Mouse (Mus musculus) layer of hippocampus, adult 8-10 months (tissue): ENCODE measurements around the gene Gm21958. TPM values are rescaled to one million over a fixed set of nuclear protein-coding genes. Genes with fewer than 3 reads are reported as not detected.
A peak's percentile ranks its signal among the peaks of the same experiment; 100 is the strongest.

Experiments used
- DNase-seq, 2 experiments: peaks; one replicate each; pipeline ENCODE4 v3.0.0; 2022; ENCODE audit warnings: low spot score in 2 of 2
- total RNA-seq, 4 experiments: library from RNA; stranded (reverse); gene quantifications; 2 replicates each; pipeline ENCODE4 v1.2.4; 2022

The Gm21958 gene
- total RNA-seq: not detected

DNA sequence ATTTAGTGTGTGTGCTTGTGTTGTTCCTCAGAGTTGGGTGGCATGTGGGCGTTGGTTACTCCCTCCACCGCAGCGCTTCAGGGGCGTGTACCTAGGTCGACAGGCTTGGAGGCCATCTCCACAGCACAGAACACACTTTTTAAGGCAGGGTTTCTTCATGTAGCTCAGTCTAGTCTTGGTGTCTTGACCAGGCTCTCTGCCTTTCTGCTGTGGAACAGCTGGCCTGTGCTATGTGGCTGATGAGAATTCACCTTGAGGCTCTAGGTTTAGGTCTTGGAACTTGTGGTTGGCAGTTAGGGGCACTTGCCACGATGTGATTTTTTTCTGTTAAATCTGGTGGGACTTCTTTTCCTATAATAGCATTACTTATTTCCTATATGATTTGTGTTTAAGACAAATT lies at the start of gene Gm21958:
Gm21958 (minus strand) TSS at position 101 of the 400 bp plus-strand sequence.
- no peak for DNase-seq

DNA sequence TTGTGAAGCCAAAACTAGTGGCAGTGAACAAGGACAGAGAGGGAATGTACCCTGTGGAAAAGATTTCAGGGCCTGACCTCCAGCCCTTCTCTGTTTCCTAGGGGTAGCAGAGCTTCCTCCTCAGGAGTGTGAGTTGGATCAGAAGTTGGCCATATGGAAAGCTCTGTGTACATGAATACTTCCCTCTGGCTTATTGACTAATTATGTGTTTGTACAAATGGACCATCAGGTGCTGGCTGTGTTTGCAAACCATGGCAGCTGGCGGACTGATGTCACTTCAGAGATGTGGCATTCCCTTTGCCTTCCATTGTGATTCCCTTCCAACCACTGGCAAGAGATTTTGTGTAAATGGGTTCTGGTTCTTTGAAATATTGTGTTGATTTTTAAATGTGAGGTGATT lies 47.1 kb upstream of the Gm21958 start:
- DNase-seq: no peak

DNA sequence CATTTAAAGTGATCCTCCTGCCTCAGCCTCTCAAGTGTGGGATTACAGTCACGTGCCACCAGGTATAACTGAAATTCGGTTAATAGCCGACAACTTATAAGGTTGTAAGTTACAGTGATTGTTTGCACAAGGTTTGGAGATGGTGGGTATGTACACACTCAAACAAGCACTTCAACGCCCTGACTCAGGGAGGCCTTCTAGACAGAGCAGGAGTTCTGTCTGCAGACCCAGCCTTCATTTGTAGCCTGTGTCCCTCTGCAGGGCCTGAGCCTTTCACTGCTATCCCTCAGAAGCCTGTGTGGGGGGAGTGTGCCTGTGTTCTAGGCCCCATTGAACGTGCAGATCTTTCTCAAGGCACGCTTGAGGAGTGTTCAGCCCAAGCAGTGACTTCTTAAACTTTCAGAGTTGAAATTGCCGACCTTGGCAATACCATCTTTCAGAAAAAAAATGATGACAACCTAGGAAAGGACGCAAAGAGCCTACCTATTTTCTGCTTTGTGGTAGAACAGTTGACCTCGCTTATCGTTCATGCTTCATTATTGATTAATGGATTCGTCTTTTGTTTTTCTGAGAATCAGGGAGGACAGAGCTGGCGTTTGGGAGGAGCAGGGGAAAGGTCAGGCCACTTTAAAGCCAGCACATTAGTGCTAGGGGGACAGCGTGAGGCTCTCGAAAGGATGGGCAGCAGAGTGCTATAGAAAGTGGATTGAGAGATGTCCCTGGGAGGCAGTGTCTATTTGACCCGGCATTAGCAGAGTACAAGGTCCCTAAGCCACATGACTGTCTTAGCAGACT lies 46.4 kb upstream of the Gm21958 start:
- DNase-seq: no peak

DNA sequence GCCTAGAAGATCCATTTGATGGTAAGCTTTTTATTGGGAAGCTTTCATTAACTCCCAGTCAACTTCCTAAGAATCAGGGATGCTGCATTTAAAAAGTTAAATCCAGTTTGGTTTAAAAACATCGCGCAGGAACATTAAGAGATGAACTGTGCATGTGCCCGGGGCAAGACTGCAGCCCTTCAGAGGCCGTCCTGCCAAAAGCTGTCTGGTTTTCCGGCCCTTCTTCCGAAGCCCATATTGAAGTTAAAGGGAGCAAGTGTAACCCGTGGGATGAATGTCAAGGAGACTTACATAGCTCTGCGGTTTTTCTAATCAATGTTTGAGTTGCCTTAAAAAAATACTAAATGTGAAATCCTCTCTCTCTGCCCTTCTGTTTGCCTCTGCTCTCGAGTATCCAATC lies 45.1 kb upstream of the Gm21958 start:
- no peak for DNase-seq

DNA sequence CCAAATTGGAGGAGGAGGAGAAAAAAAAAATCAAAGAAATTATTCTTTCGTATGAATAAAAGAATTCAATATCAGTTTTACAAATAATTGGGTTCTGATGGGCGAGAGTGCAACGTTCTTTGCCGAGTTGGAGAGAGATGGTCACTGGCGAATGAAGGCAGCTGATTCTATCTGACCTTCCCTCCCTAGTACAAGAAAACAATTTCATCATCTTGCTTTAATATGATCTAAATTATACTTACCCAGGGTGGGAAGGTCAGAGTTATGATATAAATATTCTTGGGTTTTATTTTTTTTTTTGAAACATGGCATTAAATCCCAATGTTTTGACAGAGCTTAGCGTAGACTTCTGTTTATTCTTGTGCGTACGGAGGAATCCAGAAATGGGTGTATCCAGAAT lies 43.3 kb upstream of the Gm21958 start:
- no peak for DNase-seq

DNA sequence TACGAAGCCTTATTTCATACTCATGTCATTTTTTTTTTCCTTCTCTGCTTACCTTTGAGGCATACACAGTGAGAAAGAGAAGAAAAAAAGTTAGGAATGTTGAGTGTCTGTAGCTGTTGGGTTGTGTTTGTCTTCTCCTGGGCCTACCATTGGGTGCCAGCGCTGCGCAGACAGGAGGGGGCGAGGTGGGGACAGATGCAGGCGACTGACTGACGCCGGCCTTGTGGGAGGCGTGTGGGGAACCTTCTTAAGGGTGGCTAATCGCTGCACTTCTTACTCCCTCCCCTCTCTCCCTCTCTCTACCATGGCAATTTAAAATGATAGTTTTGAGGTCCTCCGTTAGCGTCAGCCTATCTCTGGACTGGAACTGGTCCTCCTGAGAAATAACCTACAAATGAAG lies 41.9 kb upstream of the Gm21958 start:
- DNase-seq: peak; percentile 19 to 27

DNA sequence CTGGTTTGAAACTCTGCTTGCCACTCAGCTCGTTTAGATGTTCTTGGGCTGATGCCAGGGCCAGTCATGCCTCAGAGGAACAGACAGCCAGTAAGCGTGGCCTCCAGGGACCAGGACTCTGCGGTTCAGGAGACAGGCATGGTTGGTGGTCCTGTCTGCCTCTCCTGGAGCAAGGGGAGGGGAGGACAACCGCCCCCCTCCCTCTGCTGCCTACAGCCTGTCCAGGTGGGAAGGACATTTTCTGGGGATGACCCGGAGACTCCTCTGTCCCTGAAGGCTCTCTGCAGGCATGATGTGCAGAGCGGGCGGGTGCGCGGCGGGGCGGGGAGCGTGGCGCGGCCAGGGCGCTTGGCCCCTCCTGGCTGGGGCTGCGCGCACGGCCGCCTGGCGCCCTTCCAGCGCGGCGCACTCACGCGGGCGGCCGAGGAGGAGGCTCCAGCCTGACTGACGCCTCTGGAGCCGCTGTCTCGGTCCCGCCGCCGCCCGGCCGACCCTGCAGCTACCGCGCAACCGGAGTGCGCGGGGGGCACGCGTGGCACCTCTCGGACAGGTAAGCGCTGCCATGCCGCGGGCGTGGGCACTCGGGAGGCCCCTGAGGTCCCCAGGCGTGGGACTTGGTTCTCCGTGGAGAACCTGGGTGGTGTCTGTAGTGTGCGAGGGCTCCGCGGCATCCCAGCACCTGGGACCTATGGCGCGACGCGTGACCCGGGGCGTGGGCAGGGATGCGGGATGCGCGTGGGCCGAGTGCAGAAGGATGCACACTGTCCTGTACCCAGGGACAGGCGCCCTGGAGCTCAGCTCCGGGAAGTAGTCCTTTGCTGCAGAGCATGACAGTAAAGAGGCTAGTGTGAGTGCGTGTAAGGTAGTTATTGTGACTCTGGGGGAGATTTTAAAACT lies 41.2 kb upstream of the Gm21958 start, which contains the start of gene Smad9:
Smad9 (plus strand) TSS at position 438 of the 897 bp plus-strand sequence.
- peak; percentile 35 to 60 for DNase-seq

DNA sequence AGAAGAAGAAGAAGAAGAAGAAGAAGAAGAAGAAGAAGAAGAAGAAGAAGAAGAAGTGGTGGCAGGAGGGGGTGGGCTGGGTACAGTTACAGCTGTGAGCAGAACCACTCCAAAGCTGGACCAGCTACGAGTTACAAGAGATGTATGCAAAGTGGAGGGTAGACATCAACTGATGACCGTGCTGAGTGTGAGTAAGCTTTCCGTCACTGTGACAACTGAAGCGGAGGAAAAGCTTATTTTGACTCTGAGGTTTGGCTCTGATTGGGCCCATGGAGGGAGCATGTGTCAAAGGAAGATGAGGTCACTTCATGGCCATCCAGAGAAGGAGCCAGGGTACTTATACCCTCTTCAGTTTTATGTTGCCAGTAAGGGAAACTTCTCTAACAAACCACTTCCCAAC lies 39.3 kb upstream of the Gm21958 start:
- DNase-seq: no peak

DNA sequence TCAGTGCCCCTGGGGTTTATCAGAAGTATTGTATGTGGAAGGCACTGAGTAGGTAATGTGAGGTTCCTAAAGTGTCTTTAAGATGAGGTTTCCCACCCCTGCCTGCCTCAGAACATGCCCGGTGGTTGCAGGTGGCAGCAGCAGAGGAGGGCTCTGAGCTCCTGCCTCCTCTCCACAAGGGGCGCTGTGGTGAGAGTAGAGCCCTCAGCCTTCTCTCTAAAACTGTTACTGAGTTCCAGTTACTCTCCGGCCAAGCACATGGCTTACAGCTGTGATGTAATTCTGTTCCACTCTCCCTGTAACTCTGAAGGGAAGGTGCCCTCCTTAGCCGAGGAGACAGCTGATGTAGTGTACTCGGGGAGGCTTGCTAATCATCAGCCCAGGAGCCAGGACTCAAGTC lies 31.6 kb upstream of the Gm21958 start:
- no peak for DNase-seq

DNA sequence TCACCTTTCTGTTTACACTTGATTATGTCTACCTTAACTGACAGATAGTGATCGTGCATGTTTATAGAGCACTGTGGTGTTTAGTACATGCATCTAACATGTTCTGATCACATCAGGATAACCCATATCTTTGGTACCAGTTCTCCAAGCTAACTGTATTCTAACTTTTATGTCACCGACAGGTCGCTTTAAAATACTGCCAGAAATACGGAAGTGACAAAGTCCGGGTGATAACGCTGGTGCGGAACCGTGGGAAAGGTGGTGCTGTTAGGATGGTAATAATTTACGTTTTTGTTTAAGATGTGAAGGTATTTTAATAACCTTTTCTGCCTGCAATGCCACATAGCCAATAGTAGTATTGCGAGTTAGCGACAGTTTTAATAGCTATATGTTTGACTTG lies 27.8 kb upstream of the Gm21958 start:
- DNase-seq: no peak

DNA sequence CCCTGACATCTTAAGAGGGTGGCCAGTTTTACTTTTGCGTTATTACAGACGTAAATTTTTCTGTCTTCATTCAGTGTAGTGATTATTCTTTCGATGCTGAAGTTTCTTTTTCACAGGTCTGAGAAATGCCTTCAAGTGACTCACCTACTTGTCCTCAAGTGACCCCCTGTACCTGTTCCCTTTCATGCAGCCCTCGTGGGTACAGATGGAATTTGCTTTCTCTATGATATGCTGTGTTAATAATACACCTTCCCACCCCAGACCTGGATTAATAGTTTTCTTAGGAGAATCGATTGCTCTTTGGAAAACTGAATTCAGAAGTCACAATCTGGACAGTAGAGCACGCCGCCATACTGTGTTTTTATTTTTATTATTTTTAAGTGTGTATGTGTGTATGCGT lies 23.2 kb upstream of the Gm21958 start:
- no peak for DNase-seq

DNA sequence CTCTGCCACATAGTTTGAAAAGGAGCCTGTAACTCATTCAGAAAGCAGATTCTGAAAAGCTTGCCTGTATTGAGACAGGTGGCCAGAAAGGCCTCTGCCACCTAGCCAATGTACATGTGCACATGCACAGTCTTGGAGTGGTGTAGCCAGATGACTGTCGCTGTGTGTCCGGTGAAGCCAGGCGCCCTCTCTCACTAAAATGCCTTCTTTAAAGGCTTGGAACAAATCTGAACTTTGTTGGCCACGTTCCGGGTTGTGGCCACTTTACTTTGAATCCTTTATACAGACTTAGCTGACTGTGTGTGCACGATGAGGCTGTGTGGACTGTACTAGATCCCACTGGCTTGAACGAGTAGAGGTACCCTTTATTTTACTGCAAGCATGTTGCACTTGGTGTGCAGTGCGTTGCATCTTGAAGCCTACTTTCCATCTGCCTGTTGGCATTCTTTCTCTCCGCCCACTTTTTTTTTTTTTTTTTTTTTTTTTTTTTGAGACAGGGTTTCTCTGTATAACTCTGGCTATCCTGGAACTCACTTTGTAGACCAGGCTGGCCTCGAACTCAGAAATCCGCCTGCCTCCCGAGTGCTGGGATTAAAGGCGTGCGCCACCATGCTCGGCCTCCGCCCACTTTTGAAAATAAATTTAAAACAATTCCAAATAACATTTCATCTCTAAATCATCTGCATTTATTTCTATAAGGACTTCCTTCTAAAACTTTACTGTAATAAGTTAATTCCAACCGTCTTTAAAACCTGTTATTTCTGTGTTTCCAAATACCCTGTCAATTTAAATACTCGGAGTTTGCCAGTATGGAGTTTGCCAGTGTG lies 22.2 kb upstream of the Gm21958 start:
- no peak for DNase-seq

DNA sequence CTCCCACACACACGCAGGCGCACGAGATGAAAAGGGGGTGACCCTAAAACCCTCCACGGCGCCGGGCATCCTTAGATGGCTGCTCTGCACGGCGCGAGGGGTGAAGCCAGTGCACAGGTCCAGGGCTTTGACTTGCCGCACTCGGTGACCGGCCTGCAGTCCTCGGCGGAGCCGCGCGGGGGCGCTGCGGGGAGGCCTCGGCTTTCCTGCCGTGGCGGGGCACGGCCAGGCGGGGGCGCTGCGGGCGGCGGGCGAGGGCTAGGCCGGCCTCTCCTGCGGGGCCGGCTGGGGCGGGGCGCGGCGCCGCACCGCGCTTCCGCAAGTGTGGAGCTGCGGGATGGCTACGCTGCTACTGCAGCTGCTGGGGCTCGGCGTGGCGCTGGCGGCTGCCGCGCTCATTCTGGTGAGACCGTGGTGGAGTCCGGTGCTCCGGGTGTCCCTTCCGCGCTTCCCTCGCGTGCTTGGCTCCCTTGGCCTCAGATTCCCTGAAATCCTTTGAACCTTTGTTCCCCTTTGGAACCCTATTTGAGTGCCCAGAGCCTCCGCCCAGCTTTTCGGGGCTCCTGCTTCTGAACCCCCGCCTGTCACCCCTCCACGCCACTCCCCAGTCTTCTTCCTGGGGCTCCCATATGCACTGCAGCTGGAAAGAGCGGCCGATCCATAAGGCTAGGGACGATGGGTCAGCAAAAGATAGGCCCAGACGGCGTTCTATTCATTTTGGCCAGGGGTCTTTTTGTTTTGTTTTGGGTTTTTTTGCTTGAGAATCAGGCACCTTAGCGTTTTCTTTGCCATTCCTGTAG lies 21.3 kb upstream of the Gm21958 start, which contains the start of the genes Exosc8 and Alg5:
Exosc8 (minus strand) TSS at position 147 of the 800 bp plus-strand sequence.
Alg5 (plus strand) TSS at position 293 of the 800 bp plus-strand sequence.
- peak; percentile 74 to 88 for DNase-seq

DNA sequence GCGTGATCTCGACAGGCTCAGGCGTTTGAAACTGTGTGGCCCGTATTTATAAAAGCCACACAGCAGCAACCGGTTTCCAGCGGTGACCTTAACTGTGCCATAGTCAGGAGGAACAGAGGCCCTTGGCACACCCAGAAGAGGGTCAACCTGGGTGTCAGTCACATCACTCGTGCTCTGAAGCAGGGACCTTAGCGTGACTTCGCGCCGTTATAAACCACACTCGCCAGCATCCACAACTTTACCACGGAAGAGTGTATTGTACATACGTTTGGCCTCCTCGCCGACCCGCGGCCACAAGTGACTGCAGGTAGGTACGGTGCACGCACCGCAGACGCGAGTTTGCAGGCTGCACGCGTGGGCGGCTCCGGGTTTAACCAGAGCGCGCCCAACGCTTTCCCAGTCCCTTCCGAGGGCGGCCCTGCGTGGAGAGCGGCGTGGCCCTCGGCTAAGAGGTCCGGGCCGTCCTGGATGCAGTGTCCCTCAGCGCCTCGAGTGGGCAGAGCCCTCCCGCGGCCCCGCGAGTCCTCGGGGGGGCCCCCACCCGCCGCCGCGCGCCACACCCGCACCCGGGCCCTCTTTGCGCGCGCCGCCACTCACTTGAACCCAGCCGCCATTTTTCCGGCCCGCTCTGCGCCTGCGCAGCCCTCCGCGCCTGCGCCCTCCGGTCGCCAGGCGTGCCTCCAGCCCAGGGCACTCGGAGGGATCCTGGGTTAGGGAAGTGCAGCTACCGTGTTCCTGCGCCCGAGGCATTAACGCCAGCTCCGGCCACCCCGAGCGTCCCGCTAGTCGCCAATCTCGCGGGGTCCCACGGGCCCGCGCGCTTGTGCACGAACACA lies 20.5 kb upstream of the Gm21958 start:
- DNase-seq: peak; percentile 75 to 88

DNA sequence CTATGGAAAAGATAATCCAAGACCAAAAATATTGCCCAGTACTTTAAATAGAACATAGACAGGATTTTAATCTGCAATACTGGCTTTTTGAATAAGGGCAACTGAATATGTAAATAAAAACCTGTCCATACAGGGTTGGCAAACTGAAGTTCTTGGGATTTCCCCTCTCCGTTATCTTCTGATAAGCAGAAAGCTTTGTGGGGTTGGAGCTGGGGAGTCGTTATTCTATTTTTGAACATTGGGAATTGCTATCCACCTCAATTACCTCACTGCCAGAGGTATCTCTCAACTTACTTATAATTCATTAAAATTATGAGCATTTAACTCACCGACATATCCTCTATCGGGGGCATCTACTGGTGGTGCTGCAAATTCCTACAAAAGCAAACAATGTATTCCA lies 18.2 kb upstream of the Gm21958 start:
- DNase-seq: no peak

DNA sequence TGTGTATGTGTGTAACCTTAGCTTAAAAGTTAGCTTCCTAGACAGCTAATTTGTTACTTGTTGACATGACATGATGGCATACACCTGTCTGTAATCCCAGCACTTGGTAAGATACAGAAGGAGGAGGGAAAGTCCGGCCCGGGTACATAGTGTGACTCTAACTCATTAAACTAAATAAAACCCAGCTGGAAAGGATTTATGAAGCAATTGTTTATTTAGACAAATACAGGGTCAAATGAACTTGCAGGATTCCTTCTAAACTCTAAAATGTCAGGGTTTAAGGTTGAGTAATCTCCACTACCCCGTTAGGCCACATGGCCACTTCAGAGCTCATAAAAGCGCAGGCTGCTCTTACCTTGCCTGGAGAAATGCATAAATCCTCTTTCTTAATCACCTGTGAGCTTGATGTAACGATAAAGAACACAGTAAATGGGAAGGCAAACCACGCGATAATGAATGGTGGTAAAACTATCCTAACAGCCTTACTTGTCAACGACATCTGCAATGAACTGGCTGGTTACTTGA lies 17.5 kb upstream of the Gm21958 start:
- DNase-seq: no peak

DNA sequence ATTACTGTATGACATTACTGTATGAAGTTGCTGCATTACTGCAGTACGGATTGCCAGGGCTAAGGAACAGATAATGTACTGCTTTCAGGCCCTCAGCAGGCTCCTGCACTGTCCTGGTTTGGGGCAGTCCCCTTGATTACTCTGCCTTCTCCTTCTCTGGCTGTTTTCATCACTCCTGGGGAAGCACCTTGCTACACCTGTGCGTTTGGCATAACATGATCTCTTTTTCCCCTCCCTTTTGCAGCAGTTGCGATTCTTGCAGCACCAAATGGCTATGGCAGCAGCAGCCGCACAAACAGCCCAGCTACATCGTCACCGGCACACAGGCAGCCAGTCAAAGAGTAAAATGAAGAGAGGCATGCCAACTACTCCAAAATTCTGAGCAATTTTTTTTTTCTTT lies 13.9 kb upstream of the Gm21958 start:
- DNase-seq: no peak

DNA sequence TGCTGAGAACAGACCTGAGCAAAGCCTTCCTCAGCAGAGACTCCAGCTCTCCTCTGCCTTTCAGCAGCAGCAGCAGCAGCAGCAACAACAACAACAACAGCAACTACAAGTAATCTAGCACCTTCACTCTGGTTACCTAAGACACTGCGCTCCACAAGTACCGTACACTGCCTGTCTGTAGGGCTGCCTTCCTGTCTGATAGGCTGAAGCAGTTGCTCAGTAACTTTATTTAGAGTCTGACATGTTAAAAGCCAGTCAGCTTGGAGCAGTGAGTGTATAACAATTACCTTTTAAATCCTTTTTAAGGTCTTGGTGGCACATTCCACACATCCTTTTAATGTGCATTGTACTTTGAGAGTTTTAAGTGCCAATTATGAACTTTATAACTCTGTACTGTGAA lies 13.4 kb upstream of the Gm21958 start:
- DNase-seq: no peak

DNA sequence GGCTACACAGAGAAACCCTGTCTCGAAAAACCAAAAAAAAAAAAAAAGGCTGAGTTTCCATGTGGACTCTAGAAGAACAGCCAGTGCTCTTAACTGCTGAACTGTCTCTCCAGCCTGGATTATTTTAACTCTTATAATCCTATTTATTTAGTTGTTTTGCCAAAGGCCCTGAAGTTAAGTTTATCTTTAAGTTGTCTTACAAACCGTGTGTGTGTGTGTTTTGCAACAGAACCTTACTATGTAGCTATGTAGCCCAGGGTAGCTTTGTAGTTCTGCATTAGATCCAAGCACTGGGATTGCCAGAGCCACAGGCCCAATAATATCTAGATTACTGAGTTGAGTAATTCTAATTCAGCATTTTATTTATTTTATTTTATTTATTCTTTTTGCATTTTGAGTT lies 11.2 kb upstream of the Gm21958 start:
- DNase-seq: no peak
